ENCODE assay signal across 9 mouse cellular contexts in the genomic region with DNA sequence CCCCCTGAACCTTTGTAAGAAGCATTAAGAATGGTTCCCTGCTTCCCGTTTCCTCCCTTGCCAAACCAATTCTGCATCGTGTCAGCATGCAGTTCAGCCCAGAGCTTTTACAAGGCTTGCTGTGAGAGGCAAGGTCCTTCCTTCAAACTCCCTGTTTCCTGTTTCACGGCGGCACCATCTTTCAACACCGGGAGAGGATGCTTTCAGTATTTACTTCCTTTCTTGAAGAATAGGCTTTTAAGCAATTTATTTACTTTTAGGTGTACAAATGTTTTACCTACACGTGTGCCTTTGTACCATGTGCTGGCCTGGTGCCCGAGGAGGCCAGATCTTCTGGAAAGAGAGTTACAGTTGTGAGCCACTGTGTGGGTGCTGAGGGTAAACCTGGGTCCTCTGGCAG. TPM values are rescaled to one million over a fixed set of nuclear protein-coding genes. Genes with fewer than 3 reads are reported as not detected.
A peak's percentile ranks its signal among the peaks of the same experiment; 100 is the strongest.
DNase-seq lines count a peak whose midpoint lies in the region; ATAC-seq and TF ChIP-seq lines count a peak whose summit lies in the region.
"Had no signal": no experiment of that assay in that cellular context is flagged by ENCODE, and none has a peak within 500 bp of the region (broad histone marks: within the 10 kb centered on the region; RNA-seq: fewer than 3 reads in every experiment).

No protein-coding gene starts in this region.

- TF ChIP-seq EP300 in liver, postnatal 0 days (IDR thresholded peaks at IDR 0.05; ENCODE audit: low read depth) = no peak

- peak; percentile 15 for ATAC-seq in granulocyte monocyte progenitor cell, adult 5-6 weeks (replicated peaks; ENCODE audit: poor library complexity, severe bottlenecking)
- no peak for ATAC-seq in liver, postnatal 0 days

- peak overlapping the region; percentile 27; the same call in 1 of the 2 replicates for H3K27ac ChIP-seq in liver, adult 2 months (replicated peaks; ENCODE audit: insufficient read depth, low read depth, low read length)
- peak overlapping the region; percentile 87 for H3K27ac ChIP-seq in liver, postnatal 0 days (ENCODE audit: low read depth)
- no peak overlapping the region for H3K27ac ChIP-seq in hindbrain, embryonic 10.5 days
- H3K27ac ChIP-seq: left cerebral cortex, adult 2 months had no signal

- no peaks in the 10 kb centered on the region for H3K27me3 ChIP-seq in liver, adult 2 months (ENCODE audit: control insufficient read depth, insufficient read depth, low read length)
- no peaks in the 10 kb centered on the region for H3K27me3 ChIP-seq in liver, postnatal 0 days (ENCODE audit: insufficient read depth, low read length)
- no peaks in the 10 kb centered on the region for H3K27me3 ChIP-seq in hindbrain, embryonic 10.5 days (ENCODE audit: insufficient read depth, poor library complexity, severe bottlenecking)

- TF ChIP-seq POLR2A in liver, adult 2 months (IDR thresholded peaks at IDR 0.05; ENCODE audit: extremely low read depth, insufficient read depth, low read length) = no peak

- peaks cover 6% of the 10 kb centered on the region; the same call in 1 of the 2 replicates for H3K79me2 ChIP-seq in liver, adult 2 months (ENCODE audit: control insufficient read depth, insufficient read depth, low read length)

- H3K9me3 ChIP-seq in liver, postnatal 0 days (ENCODE audit: low read length) = no peaks in the 10 kb centered on the region
- H3K9me3 ChIP-seq in hindbrain, embryonic 10.5 days = no peaks in the 10 kb centered on the region

- H3K4me2 ChIP-seq in liver, postnatal 0 days (ENCODE audit: low read depth, low read length) = peak overlapping the region; percentile 62

- DNase-seq in liver, adult 2 months (ENCODE audit: extremely low read depth, low read depth, low spot score) = no peak
- DNase-seq in liver = no peak
- DNase-seq in liver, postnatal 0 days = peak; percentile 16
- peak; percentile 27 to 41 for DNase-seq in thymus, postnatal 10 days (ENCODE audit: low spot score in 2 of 2)
- no peak for DNase-seq in embryo, embryonic 11 days
- DNase-seq in ovary, postnatal 14 days (ENCODE audit: low spot score) = no peak
- DNase-seq in hindbrain, embryonic 10.5 days (ENCODE audit: low spot score) = no peak

- 0 out of 2 replicates have a peak, but pooled peaks cover 1% of the 10 kb centered on the region for H3K36me3 ChIP-seq in liver, adult 2 months (ENCODE audit: control insufficient read depth, insufficient read depth, low read length)
- no peaks in the 10 kb centered on the region; the same call in 1 of the 2 replicates for H3K36me3 ChIP-seq in liver, postnatal 0 days (replicated peaks; ENCODE audit: insufficient read depth, low read length)
- H3K36me3 ChIP-seq in hindbrain, embryonic 10.5 days = no peaks in the 10 kb centered on the region

- no peak overlapping the region for H3K9ac ChIP-seq in liver, adult 2 months (ENCODE audit: low read depth, low read length)
- H3K9ac ChIP-seq in liver, postnatal 0 days (replicated peaks) = no peak overlapping the region

- TF ChIP-seq CTCF in liver, adult 2 months (IDR thresholded peaks at IDR 0.05; ENCODE audit: low read depth, low read length) = no peak
- no peak for TF ChIP-seq CTCF in liver, postnatal 0 days (IDR thresholded peaks at IDR 0.05; ENCODE audit: low read depth)

- 36% methylated on average over 7 of the region's 7 CpGs for WGBS in liver, adult 2 months
- WGBS in liver, postnatal 0 days (ENCODE audit: insufficient replicate concordance) = 26% methylated on average over 7 of the region's 7 CpGs
- 87% methylated on average over 7 of the region's 7 CpGs for WGBS in hindbrain, embryonic 10.5 days

- H3K4me1 ChIP-seq in liver, adult 2 months (ENCODE audit: control insufficient read depth, insufficient read depth, low read length) = peaks cover 9% of the 10 kb centered on the region
- peaks cover 47% of the 10 kb centered on the region for H3K4me1 ChIP-seq in liver, postnatal 0 days (ENCODE audit: insufficient read depth)
- peaks cover 40% of the 10 kb centered on the region for H3K4me1 ChIP-seq in hindbrain, embryonic 10.5 days (replicated peaks)

- no peak overlapping the region for H3K4me3 ChIP-seq in liver, adult 2 months (ENCODE audit: insufficient read depth, low read depth, low read length)
- H3K4me3 ChIP-seq in liver, postnatal 0 days (ENCODE audit: low read depth, low read length) = peak overlapping the region; percentile 27; the same call in 1 of the 2 replicates
- H3K4me3 ChIP-seq in hindbrain, embryonic 10.5 days = no peak overlapping the region
- H3K4me3 ChIP-seq: left cerebral cortex, adult 2 months had no signal

RNA-seq across cellular contexts. Expression of gene Fam160b1, which starts 4.2 kb away (rescaled TPM):
- 18.4 and 21.7 TPM in 2 replicates for total RNA-seq in liver, adult 2 months (2014; rRNA removed)
- 10.6 and 10.9 TPM in 2 replicates for polyA plus RNA-seq in liver, adult 2 months (2012; rRNA removed)
- total RNA-seq in granulocyte monocyte progenitor cell, adult 5-6 weeks (2014; fragmentation: Nextera tagmentation) = 18.0 and 25.6 TPM in 2 replicates
- total RNA-seq in granulocyte monocyte progenitor cell, adult 5-6 weeks (2017) = 15.3 and 15.8 TPM in 2 replicates
- polyA plus RNA-seq in liver, postnatal 0 days (2015; fragmentation: Nextera tagmentation; extraction: Ambion mirVana) = 7.8 and 9.2 TPM in 2 replicates
- polyA plus RNA-seq in hindbrain, embryonic 10.5 days (2016; fragmentation: Nextera tagmentation; extraction: Ambion mirVana) = 10.8 and 12.8 TPM in 2 replicates

RNA-seq across cellular contexts. Expression of gene Ablim1, which starts 41.6 kb away (rescaled TPM):
- 23.7 and 35.2 TPM in 2 replicates for total RNA-seq in liver, adult 2 months (2014; rRNA removed)
- 16.4 and 16.6 TPM in 2 replicates for polyA plus RNA-seq in liver, adult 2 months (2012; rRNA removed)
- total RNA-seq in granulocyte monocyte progenitor cell, adult 5-6 weeks (2014; fragmentation: Nextera tagmentation) = 8.6 and 9.4 TPM in 2 replicates
- total RNA-seq in granulocyte monocyte progenitor cell, adult 5-6 weeks (2017) = 8.0 and 8.9 TPM in 2 replicates
- 11.5 and 12.0 TPM in 2 replicates for polyA plus RNA-seq in liver, postnatal 0 days (2015; fragmentation: Nextera tagmentation; extraction: Ambion mirVana)
- polyA plus RNA-seq in hindbrain, embryonic 10.5 days (2016; fragmentation: Nextera tagmentation; extraction: Ambion mirVana) = 16.1 and 17.7 TPM in 2 replicates

Comparison
In these comparisons a context has a peak if more than half of its experiments do, and no peak if none do; other contexts are left out.
1. DNase-seq: peak in liver, postnatal 0 days (single experiment) and thymus, postnatal 10 days (2 of 2); none in liver, adult 2 months (single experiment), liver (single experiment), embryo, embryonic 11 days (single experiment), ovary, postnatal 14 days (single experiment) and hindbrain, embryonic 10.5 days (single experiment).